Mouse (Mus musculus) ES-Bruce4 (cell line): ENCODE measurements around the gene Olfr1537.

Experiments
- CTCF ChIP-seq: IDR thresholded peaks from one replicate; pipeline ENCODE4 v1.8.1; 2011; ENCODE audit warnings: low read depth, low read length
- POLR2A ChIP-seq: IDR thresholded peaks from one replicate; pipeline ENCODE4 v1.8.1; 2011; ENCODE audit warnings: low read length; ENCODE audit not compliant: insufficient read depth

DNA sequence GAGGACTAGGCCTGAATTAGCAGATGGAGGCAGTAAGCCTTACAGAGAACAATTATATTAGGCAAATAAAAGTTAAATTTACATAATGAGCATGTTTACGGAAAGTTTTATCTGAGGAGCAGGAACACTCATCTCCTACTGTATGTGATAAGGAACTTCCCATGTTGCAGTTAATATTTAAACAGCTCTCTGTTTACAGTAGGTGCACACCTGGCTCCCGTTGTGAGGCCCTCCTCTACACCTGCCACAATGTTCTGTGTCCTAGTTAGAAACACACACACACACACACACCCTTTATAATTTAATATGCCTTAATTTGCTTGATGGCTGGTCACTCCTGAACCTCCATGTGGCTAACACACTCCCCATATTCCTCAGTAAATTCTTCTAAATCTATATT is 37.3 kb upstream of the Olfr1537 start:
- TF ChIP-seq POLR2A (no peak), CTCF (no peak)
